9 mouse cellular contexts compared by ENCODE assay signal in genomic region chr1:133146014-133147009, GRCm38 (mm10). TPM values are rescaled to one million over a fixed set of nuclear protein-coding genes. Genes with fewer than 3 reads are reported as not detected.
DNase-seq lines count a peak whose midpoint lies in the region; ATAC-seq and TF ChIP-seq lines count a peak whose summit lies in the region.
"Had no signal": no experiment of that assay in that cellular context is flagged by ENCODE, and none has a peak within 500 bp of the region (broad histone marks: within the 10 kb centered on the region; RNA-seq: fewer than 3 reads in every experiment).

No protein-coding gene starts in this region.

- no peak overlapping the region for H3K9ac ChIP-seq in heart, embryonic 11.5 days (ENCODE audit: low read depth, low read length)
- H3K9ac ChIP-seq in hindbrain, embryonic 15.5 days, result no peak overlapping the region
- no peak overlapping the region for H3K9ac ChIP-seq in midbrain, embryonic 13.5 days (replicated peaks)
- H3K9ac ChIP-seq in stomach, embryonic 15.5 days, result no peak overlapping the region
- H3K9ac ChIP-seq: liver, embryonic 15.5 days had no signal

- 60% methylated on average over 22 of the region's 22 CpGs for WGBS in heart, embryonic 11.5 days (ENCODE audit: insufficient replicate concordance)
- 65% methylated on average over 22 of the region's 22 CpGs for WGBS in hindbrain, embryonic 15.5 days
- WGBS in midbrain, embryonic 13.5 days, result 62% methylated on average over 20 of the region's 22 CpGs
- WGBS in stomach, embryonic 15.5 days, result 54% methylated on average over 22 of the region's 22 CpGs

- H3K36me3 ChIP-seq in heart, embryonic 11.5 days (ENCODE audit: control insufficient read depth, insufficient read depth, low read length), result peaks cover 1% of the 10 kb centered on the region
- peaks cover 1% of the 10 kb centered on the region; the same call in 1 of the 2 replicates for H3K36me3 ChIP-seq in hindbrain, embryonic 15.5 days
- H3K36me3 ChIP-seq in midbrain, embryonic 13.5 days, result peaks cover 7% of the 10 kb centered on the region
- H3K36me3 ChIP-seq in stomach, embryonic 15.5 days, result peaks cover 7% of the 10 kb centered on the region; the same call in 1 of the 2 replicates

- intact Hi-C loops in left cerebral cortex, postnatal 4 days (cut with DNase I), result no loop called here

- H3K27me3 ChIP-seq in heart, embryonic 11.5 days (ENCODE audit: control insufficient read depth, insufficient read depth, low read length), result no peaks in the 10 kb centered on the region
- H3K27me3 ChIP-seq in hindbrain, embryonic 15.5 days, result no peaks in the 10 kb centered on the region
- H3K27me3 ChIP-seq in midbrain, embryonic 13.5 days, result no peaks in the 10 kb centered on the region
- H3K27me3 ChIP-seq in stomach, embryonic 15.5 days (replicated peaks), result no peaks in the 10 kb centered on the region
- H3K27me3 ChIP-seq: liver, embryonic 15.5 days had no signal

- H3K4me3 ChIP-seq in heart, embryonic 11.5 days (ENCODE audit: low read depth, low read length), result no peak overlapping the region
- no peak overlapping the region for H3K4me3 ChIP-seq in cortical plate, adult 2 months (ENCODE audit: insufficient read depth, low read length)
- no peak overlapping the region for H3K4me3 ChIP-seq in hindbrain, embryonic 15.5 days
- no peak overlapping the region for H3K4me3 ChIP-seq in midbrain, embryonic 13.5 days (replicated peaks)
- no peak overlapping the region for H3K4me3 ChIP-seq in stomach, embryonic 15.5 days (replicated peaks)
- H3K4me3 ChIP-seq: liver, embryonic 15.5 days had no signal

- no peaks in the 10 kb centered on the region for H3K4me1 ChIP-seq in heart, embryonic 11.5 days (ENCODE audit: control insufficient read depth, insufficient read depth, low read length)
- no peaks in the 10 kb centered on the region for H3K4me1 ChIP-seq in cortical plate, adult 2 months (ENCODE audit: control insufficient read depth, insufficient read depth, low read length)
- no peaks in the 10 kb centered on the region; the same call in 1 of the 2 replicates for H3K4me1 ChIP-seq in hindbrain, embryonic 15.5 days (replicated peaks)
- H3K4me1 ChIP-seq in midbrain, embryonic 13.5 days (replicated peaks), result no peaks in the 10 kb centered on the region
- H3K4me1 ChIP-seq in stomach, embryonic 15.5 days, result no peaks in the 10 kb centered on the region
- H3K4me1 ChIP-seq: liver, embryonic 15.5 days had no signal

- no peak for ATAC-seq in heart, embryonic 11.5 days (replicated peaks; ENCODE audit: insufficient number of reproducible peaks, low FRiP score, low TSS enrichment)
- peak; percentile 59 for ATAC-seq in hindbrain, embryonic 15.5 days (ENCODE audit: low FRiP score, low read depth)
- peak; percentile 69 for ATAC-seq in midbrain, embryonic 13.5 days
- 0 out of 2 replicates have a peak, but pooled peaks have one; percentile 57 for ATAC-seq in stomach, embryonic 15.5 days (ENCODE audit: insufficient read depth, low FRiP score, low read depth)

- H3K9me3 ChIP-seq in heart, embryonic 11.5 days (replicated peaks; ENCODE audit: control insufficient read depth, low read length), result 0 out of 2 replicates have a peak, but pooled peaks cover 3% of the 10 kb centered on the region
- H3K9me3 ChIP-seq in hindbrain, embryonic 15.5 days, result no peaks in the 10 kb centered on the region
- peaks cover 7% of the 10 kb centered on the region; the same call in 1 of the 2 replicates for H3K9me3 ChIP-seq in midbrain, embryonic 13.5 days
- H3K9me3 ChIP-seq in stomach, embryonic 15.5 days, result no peaks in the 10 kb centered on the region
- H3K9me3 ChIP-seq: liver, embryonic 15.5 days had no signal

- no peak overlapping the region for H3K27ac ChIP-seq in heart, embryonic 11.5 days (ENCODE audit: low read depth, low read length)
- no peak overlapping the region for H3K27ac ChIP-seq in cortical plate, adult 2 months (ENCODE audit: insufficient read depth, low read length)
- H3K27ac ChIP-seq in hindbrain, embryonic 15.5 days (replicated peaks), result no peak overlapping the region
- no peak overlapping the region for H3K27ac ChIP-seq in midbrain, embryonic 13.5 days
- H3K27ac ChIP-seq in stomach, embryonic 15.5 days, result peak overlapping the region; percentile 69
- H3K27ac ChIP-seq: liver, embryonic 15.5 days had no signal

- peak; percentile 96 for TF ChIP-seq CTCF in cortical plate, adult 2 months (IDR thresholded peaks at IDR 0.05; ENCODE audit: extremely low read depth, insufficient read depth, low read length)

- peak; percentile 90 for DNase-seq in heart, adult 11 months
- peak; percentile 80 for DNase-seq in MN1 (ENCODE audit: low spot score)
- peak; percentile 60 for DNase-seq in left cerebral cortex, postnatal 4 days

- no peak overlapping the region for H3K4me2 ChIP-seq in heart, embryonic 11.5 days
- no peak overlapping the region for H3K4me2 ChIP-seq in hindbrain, embryonic 15.5 days
- no peak overlapping the region for H3K4me2 ChIP-seq in midbrain, embryonic 13.5 days (replicated peaks)
- H3K4me2 ChIP-seq in stomach, embryonic 15.5 days, result no peak overlapping the region
- H3K4me2 ChIP-seq: liver, embryonic 15.5 days had no signal

- TF ChIP-seq POLR2A in cortical plate, adult 2 months (IDR thresholded peaks at IDR 0.05; ENCODE audit: extremely low read depth, insufficient read depth, low read length), result no peak

RNA-seq across cellular contexts. Expression of gene Ppp1r15b, which starts 15.4 kb away (rescaled TPM):
- polyA plus RNA-seq in heart, embryonic 11.5 days (2014; fragmentation: Nextera tagmentation; extraction: Ambion mirVana), result 33.6 and 40.8 TPM in 2 replicates
- 23.9 and 25.6 TPM in 2 replicates for polyA plus RNA-seq in cortical plate, adult 2 months (2012; rRNA removed)
- polyA plus RNA-seq in hindbrain, embryonic 15.5 days (2015; fragmentation: Nextera tagmentation; extraction: Ambion mirVana), result 26.7 and 28.0 TPM in 2 replicates
- 10 to 100 TPM; 44.0 to 45.4 TPM for total RNA-seq in left cerebral cortex, postnatal 4 days (2021)
- polyA plus RNA-seq in midbrain, embryonic 13.5 days (2015; fragmentation: Nextera tagmentation; extraction: Ambion mirVana), result 33.2 and 34.3 TPM in 2 replicates
- polyA plus RNA-seq in stomach, embryonic 15.5 days (2015; fragmentation: Nextera tagmentation; extraction: Ambion mirVana), result 39.3 and 47.8 TPM in 2 replicates

RNA-seq across cellular contexts. Expression of gene Plekha6, which starts 17.7 kb away (rescaled TPM):
- polyA plus RNA-seq in heart, embryonic 11.5 days (2014; fragmentation: Nextera tagmentation; extraction: Ambion mirVana), result 13.6 and 14.8 TPM in 2 replicates
- polyA plus RNA-seq in cortical plate, adult 2 months (2012; rRNA removed), result 82.2 and 83.2 TPM in 2 replicates
- polyA plus RNA-seq in hindbrain, embryonic 15.5 days (2015; fragmentation: Nextera tagmentation; extraction: Ambion mirVana), result 17.2 and 19.9 TPM in 2 replicates
- total RNA-seq in left cerebral cortex, postnatal 4 days (2021), result 10 to 100 TPM; 61.7 to 63.2 TPM
- 25.4 and 28.5 TPM in 2 replicates for polyA plus RNA-seq in midbrain, embryonic 13.5 days (2015; fragmentation: Nextera tagmentation; extraction: Ambion mirVana)
- 16.5 and 17.4 TPM in 2 replicates for polyA plus RNA-seq in stomach, embryonic 15.5 days (2015; fragmentation: Nextera tagmentation; extraction: Ambion mirVana)
